Mouse (Mus musculus) ES-Bruce4 (cell line): Measurements from ENCODE around the gene Prdm11.

Experiments used
- CTCF ChIP-seq: IDR thresholded peaks from one replicate; pipeline ENCODE4 v1.8.1; 2011; ENCODE audit warnings: low read depth, low read length
- EP300 ChIP-seq: IDR thresholded peaks from 2 replicates; pipeline ENCODE4 v1.6.1; 2011; ENCODE audit warnings: low read depth, low read length; ENCODE audit not compliant: insufficient read depth

DNA sequence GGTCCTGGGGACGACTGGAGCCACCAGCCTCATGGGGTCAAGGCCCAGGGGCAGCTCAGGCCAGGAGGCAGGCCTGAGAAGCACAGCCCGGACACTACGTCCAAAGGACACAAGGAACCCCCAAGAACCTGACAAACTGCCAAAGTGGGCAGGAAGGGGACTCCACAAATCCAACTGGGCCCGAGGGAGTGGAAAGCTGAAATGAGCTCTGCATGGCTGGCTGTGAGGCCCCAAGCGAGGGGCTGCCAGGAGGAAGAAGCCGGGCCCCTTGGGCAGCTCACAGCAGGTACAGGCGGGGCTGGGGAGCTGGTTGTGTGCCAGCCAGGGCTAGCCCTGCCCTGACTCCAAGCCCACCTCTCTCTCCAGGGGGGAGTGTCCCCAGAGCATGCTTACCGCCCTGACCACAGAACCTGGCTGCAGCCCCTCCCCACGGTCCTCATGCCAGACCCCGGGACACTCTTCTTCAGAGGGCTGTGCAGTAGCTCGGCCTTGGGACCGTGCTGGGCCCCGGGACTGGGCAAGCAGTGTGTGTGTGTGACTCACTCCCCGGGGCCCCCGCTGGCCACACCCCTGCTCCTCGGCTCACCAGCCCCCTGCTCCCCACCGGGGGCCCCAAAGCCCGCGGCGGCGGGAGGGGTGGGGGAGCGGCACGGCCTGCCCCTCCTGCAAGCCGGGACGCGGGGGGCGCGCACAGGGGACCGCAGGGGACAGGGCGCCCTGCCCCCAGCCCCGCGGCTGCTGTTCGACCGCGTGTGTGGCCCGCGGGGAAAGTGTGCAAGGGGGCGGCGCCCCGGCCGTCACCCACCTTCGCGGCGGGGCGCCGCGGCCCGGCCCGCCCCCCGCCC lies 31.7 kb downstream of the Prdm11 start:
- no peak for TF ChIP-seq EP300
- TF ChIP-seq CTCF: no peak
